Mouse (Mus musculus): ENCODE results near the gene Sgms1. TPM values are rescaled to one million over a fixed set of nuclear protein-coding genes. Genes with fewer than 3 reads are reported as not detected.
A peak's percentile ranks its signal among the peaks of the same experiment; 100 is the strongest.
"Not testable (repeated sequence)": the region's sequence is repeated elsewhere in the genome, so short reads cannot be mapped to it uniquely, and the experiment has no call there.

Gene Sgms1
- total RNA-seq, 2 experiments from 2014 or later: 34.3 to 50.0 TPM

GRCm38 (mm10) chr19:32138361-32139088, 251.0 kb downstream of the Sgms1 start:
- intact Hi-C loops (cut with DNase I): no loop called here
- DNase-seq (ENCODE audit: low spot score in 2 of 2): no peak

- intact Hi-C loops (cut with DNase I): no loop called here
- DNase-seq (ENCODE audit: low spot score in 2 of 2): no peak
These were observed 251.6 kb downstream of the Sgms1 start for GRCm38 (mm10) chr19:32137904-32138303.

GRCm38 (mm10) chr19:32136888-32137625, 252.5 kb downstream of the Sgms1 start:
- DNase-seq (ENCODE audit: low spot score in 2 of 2): peak; percentile 9 to 10
- intact Hi-C loops (cut with DNase I): no loop called here

GRCm38 (mm10) chr19:32131707-32132488, 257.6 kb downstream of the Sgms1 start:
- intact Hi-C loops (cut with DNase I); DNase-seq (ENCODE audit: low spot score in 2 of 2): not testable (repeated sequence)

- DNase-seq (ENCODE audit: low spot score in 2 of 2): no peak
- intact Hi-C loops (cut with DNase I): no loop called here
These were observed 260.2 kb downstream of the Sgms1 start for GRCm38 (mm10) chr19:32129281-32129680.

- intact Hi-C loops (cut with DNase I): no loop called here
- no peak for DNase-seq (ENCODE audit: low spot score in 2 of 2)
These were observed 262.2 kb downstream of the Sgms1 start for GRCm38 (mm10) chr19:32127180-32127850.

GRCm38 (mm10) chr19:32124155-32124554, 265.4 kb downstream of the Sgms1 start:
- intact Hi-C loops (cut with DNase I): no loop called here

GRCm38 (mm10) chr19:32123196-32123595, 266.3 kb downstream of the Sgms1 start:
- intact Hi-C loops (cut with DNase I): no loop called here
- DNase-seq (ENCODE audit: low spot score in 2 of 2): no peak

More at GRCm38 (mm10) chr19:32124155-32124554, 265.4 kb downstream of the Sgms1 start:
- DNase-seq (ENCODE audit: low spot score in 2 of 2): no peak

GRCm38 (mm10) chr19:32120798-32121197, 268.7 kb downstream of the Sgms1 start:
- no peak for DNase-seq (ENCODE audit: low spot score in 2 of 2)
- intact Hi-C loops (cut with DNase I): no loop called here

- intact Hi-C loops (cut with DNase I): no loop called here
- no peak for DNase-seq (ENCODE audit: low spot score in 2 of 2)
These were observed 269.8 kb downstream of the Sgms1 start for GRCm38 (mm10) chr19:32119666-32120065.

- intact Hi-C loops (cut with DNase I): no loop called here
- DNase-seq (ENCODE audit: low spot score in 2 of 2): no peak
These were observed 271.0 kb downstream of the Sgms1 start for GRCm38 (mm10) chr19:32118496-32118895.

- intact Hi-C loops (cut with DNase I): no loop called here
- no peak for DNase-seq (ENCODE audit: low spot score in 2 of 2)
These were observed 272.0 kb downstream of the Sgms1 start for GRCm38 (mm10) chr19:32117484-32118018.

- intact Hi-C loops (cut with DNase I): no loop called here
- DNase-seq (ENCODE audit: low spot score in 2 of 2): no peak
These were observed 277.4 kb downstream of the Sgms1 start for GRCm38 (mm10) chr19:32111866-32112790.

GRCm38 (mm10) chr19:32107771-32108306, 281.7 kb downstream of the Sgms1 start, which contains the start of gene Asah2:
Gene Asah2, minus strand, starts transcription at chr19:32108211.
- intact Hi-C loops (cut with DNase I): no loop called here
- DNase-seq (ENCODE audit: low spot score in 2 of 2): peak; percentile 62 to 64

- intact Hi-C loops (cut with DNase I): no loop called here
- DNase-seq (ENCODE audit: low spot score in 2 of 2): no peak
These were observed 282.8 kb downstream of the Sgms1 start for GRCm38 (mm10) chr19:32106750-32107149.

GRCm38 (mm10) chr19:32104217-32104616, 285.3 kb downstream of the Sgms1 start:
- DNase-seq (ENCODE audit: low spot score in 2 of 2): no peak

GRCm38 (mm10) chr19:32102976-32103300, 286.6 kb downstream of the Sgms1 start:
- peak; percentile 23 to 24 for DNase-seq (ENCODE audit: low spot score in 2 of 2)
- intact Hi-C loops (cut with DNase I): loop anchor here (5.0 kb wide), 1 partner anchor 284 kb away; the partner anchor contains the start of gene Sgms1

More at GRCm38 (mm10) chr19:32104217-32104616, 285.3 kb downstream of the Sgms1 start:
- intact Hi-C loops (cut with DNase I): loop anchor here (5.0 kb wide), 1 partner anchor 283 kb away; the partner anchor contains the start of gene Sgms1

Data from left cerebral cortex, postnatal 14 days (tissue).